Mouse (Mus musculus) myocyte (in vitro differentiated cells): Measurements from ENCODE around the gene Zfp775. TPM values are rescaled to one million over a fixed set of nuclear protein-coding genes. Genes with fewer than 3 reads are reported as not detected.

Experiments
- H3K27me3 ChIP-seq: one replicate; pipeline ENCODE4 v1.6.1; 2011; ENCODE audit not compliant: control insufficient read depth, insufficient read depth, insufficient read length
- H3K36me3 ChIP-seq: one replicate; pipeline ENCODE4 v1.6.1; 2011; ENCODE audit not compliant: control insufficient read depth, insufficient read depth
- H3K4me2 ChIP-seq: one replicate; pipeline ENCODE4 v1.6.1; 2011; ENCODE audit warnings: low read depth, control low read depth
- H3K4me3 ChIP-seq: one replicate; pipeline ENCODE4 v1.5.1; 2011; ENCODE audit warnings: mild to moderate bottlenecking, control low read depth, moderate library complexity
- H3K79me2 ChIP-seq: one replicate; pipeline ENCODE4 v1.6.1; 2011; ENCODE audit not compliant: control insufficient read depth, insufficient read depth
- H3ac ChIP-seq: one replicate; pipeline ENCODE4 v1.6.1; 2011; ENCODE audit not compliant: control insufficient read depth, insufficient read length
- CEBPB ChIP-seq: IDR thresholded peaks from 2 replicates; pipeline ENCODE4 v1.6.1; 2011; ENCODE audit warnings: mild to moderate bottlenecking, moderate library complexity; ENCODE audit not compliant: poor library complexity, insufficient read depth, severe bottlenecking
- E2F4 ChIP-seq: IDR thresholded peaks from one replicate; pipeline ENCODE4 v1.6.1; 2011; ENCODE audit warnings: mild to moderate bottlenecking, control low read depth, moderate library complexity; ENCODE audit not compliant: insufficient read depth
- MAX ChIP-seq: IDR thresholded peaks from one replicate; pipeline ENCODE4 v1.6.1; 2011; ENCODE audit warnings: low read depth, mild to moderate bottlenecking, control low read depth
- MYOD1 ChIP-seq, 3 experiments: IDR thresholded peaks; one replicate each; pipeline ENCODE4 v1.6.1; 2011; ENCODE audit warnings: control low read depth in 2 of 3, low read depth in 2 of 3, mild to moderate bottlenecking in 2 of 3, moderate library complexity in 1 of 3; ENCODE audit not compliant: insufficient read length in 2 of 3, control insufficient read depth in 1 of 3
- MYOG ChIP-seq, 3 experiments: IDR thresholded peaks; one replicate each; pipeline ENCODE4 v1.6.1; 2011; ENCODE audit warnings: control low read depth in 2 of 3, low read depth in 2 of 3, mild to moderate bottlenecking in 2 of 3; ENCODE audit not compliant: insufficient read length in 2 of 3, control insufficient read depth in 1 of 3, insufficient read depth in 1 of 3
- POLR2A ChIP-seq: IDR thresholded peaks from one replicate; pipeline ENCODE4 v1.6.1; 2011; ENCODE audit warnings: low read depth, mild to moderate bottlenecking, control low read depth, moderate library complexity; ENCODE audit not compliant: insufficient read length
- POLR2AphosphoS2 ChIP-seq: IDR thresholded peaks from one replicate; pipeline ENCODE4 v1.6.1; 2011; ENCODE audit warnings: low read depth, control low read depth; ENCODE audit not compliant: insufficient read length
- REST ChIP-seq: IDR thresholded peaks from one replicate; pipeline ENCODE4 v1.6.1; 2011; ENCODE audit warnings: mild to moderate bottlenecking, control low read depth, moderate library complexity; ENCODE audit not compliant: insufficient read depth, insufficient read length
- SRF ChIP-seq: IDR thresholded peaks from one replicate; pipeline ENCODE4 v1.6.1; 2011; ENCODE audit warnings: low read depth; ENCODE audit not compliant: control insufficient read depth, insufficient read length
- TCF12 ChIP-seq: IDR thresholded peaks from one replicate; pipeline ENCODE4 v1.6.1; 2011; ENCODE audit warnings: mild to moderate bottlenecking, control low read depth; ENCODE audit not compliant: poor library complexity, insufficient read depth, severe bottlenecking
- TCF3 ChIP-seq: IDR thresholded peaks from one replicate; pipeline ENCODE4 v1.6.1; 2011; ENCODE audit warnings: low read depth, control low read depth; ENCODE audit not compliant: insufficient read length
- USF1 ChIP-seq: IDR thresholded peaks from one replicate; pipeline ENCODE4 v1.6.1; 2011; ENCODE audit warnings: low read depth, mild to moderate bottlenecking, control low read depth, moderate library complexity
- polyA plus RNA-seq: library from polyadenylated mRNA; unstranded; fragments of >200 nt; fragmentation: generic; extraction: Trizol; gene quantifications from one replicate; pipeline ENCODE4 v1.2.1, GENCODE M21; 2012; ENCODE audit warnings: missing spikeins

The Zfp775 gene
- polyA plus RNA-seq, 1 experiment = 4.1 TPM

DNA sequence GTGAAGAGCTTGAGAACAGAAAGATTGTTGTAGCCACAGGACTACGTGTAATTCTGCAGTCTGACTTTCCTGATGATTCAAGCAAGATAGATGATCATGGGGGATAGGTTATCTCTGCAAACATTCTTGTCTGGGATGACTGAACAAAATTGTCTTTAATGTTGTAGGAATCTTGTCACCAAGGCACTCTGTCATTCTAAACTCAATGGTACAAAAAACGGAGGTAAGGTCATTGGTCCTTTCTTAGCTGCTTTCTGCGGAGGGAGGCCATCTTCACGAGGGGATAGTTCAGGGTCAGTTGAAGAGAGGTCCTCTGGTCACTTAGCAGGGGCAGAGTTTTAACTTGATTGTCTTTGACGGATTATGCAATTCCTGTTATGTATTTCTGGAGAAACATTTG lies 23.1 kb upstream of the Zfp775 start:
- Histone ChIP-seq H3K4me3 (no peak overlapping the region), H3K36me3 (no peaks in the 10 kb centered on the region), H3K79me2 (no peaks in the 10 kb centered on the region), H3K27me3 (no peaks in the 10 kb centered on the region), H3K4me2 (peak overlapping the region; percentile 69), H3ac (no peak overlapping the region)
- no peak for TF ChIP-seq USF1
- no peak for TF ChIP-seq TCF3
- no peak for TF ChIP-seq MAX
- no peak for TF ChIP-seq SRF
- TF ChIP-seq TCF12 = no peak
- TF ChIP-seq POLR2A = no peak

DNA sequence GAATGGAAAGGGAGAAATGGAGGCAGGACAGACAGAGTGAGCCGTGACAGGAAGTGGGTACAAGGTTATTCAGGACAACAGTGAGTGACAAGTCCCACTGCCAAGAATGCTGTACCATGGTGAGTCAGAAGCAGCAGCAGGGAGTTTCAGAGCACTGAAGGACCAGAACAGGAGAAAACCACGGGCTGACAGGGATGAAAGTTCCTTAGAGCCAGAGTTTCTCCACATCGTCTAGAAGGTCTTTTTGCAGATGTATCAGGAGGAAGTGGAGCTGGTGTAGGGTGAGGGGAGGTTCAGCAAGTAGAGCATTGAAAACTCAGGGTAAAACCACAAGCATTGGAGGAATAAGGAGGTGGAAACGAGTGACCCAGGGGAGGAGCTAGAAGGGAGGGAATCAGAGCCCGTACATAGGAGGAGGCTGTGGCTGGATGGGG lies 22.6 kb upstream of the Zfp775 start:
- H3K4me3 ChIP-seq = no peak overlapping the region
- H3K4me2 ChIP-seq = peak overlapping the region; percentile 69
- H3K27me3 ChIP-seq = no peaks in the 10 kb centered on the region

DNA sequence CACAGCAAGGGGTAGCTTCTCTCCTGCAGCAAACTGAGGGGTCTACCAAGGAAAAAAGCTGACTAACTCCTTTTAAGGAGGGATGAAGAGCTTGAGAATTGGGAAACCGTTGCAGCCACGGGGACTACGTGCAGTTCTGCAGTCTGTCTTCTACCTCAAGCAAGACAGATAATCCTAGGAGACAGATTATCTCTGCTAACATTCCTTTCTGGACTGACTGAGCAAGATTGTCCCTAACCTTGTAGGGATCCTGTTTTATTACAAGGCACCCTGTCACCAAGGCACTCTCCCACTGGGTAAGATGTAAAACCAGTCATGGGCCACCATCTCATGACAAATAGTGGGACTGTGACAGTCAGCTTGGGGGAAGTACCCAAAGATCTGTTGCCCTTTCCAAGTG lies 20.6 kb upstream of the Zfp775 start:
- no peaks in the 10 kb centered on the region for H3K79me2 ChIP-seq
- no peak overlapping the region for H3K4me3 ChIP-seq
- H3ac ChIP-seq = no peak overlapping the region
- H3K36me3 ChIP-seq = no peaks in the 10 kb centered on the region
- TF ChIP-seq POLR2A (no peak), E2F4 (no peak), MYOD1 (IDR thresholded peaks at IDR 0.05; ENCODE audit: control insufficient read depth in 1 of 3, insufficient read length in 2 of 3, low read depth in 2 of 3) (no peak), POLR2AphosphoS2 (no peak)
- H3K27me3 ChIP-seq = no peaks in the 10 kb centered on the region
- H3K4me2 ChIP-seq = no peak overlapping the region

More for the DNA sequence above, 22.6 kb upstream of the Zfp775 start:
- no peaks in the 10 kb centered on the region for H3K79me2 ChIP-seq
- H3ac ChIP-seq = no peak overlapping the region
- no peak for TF ChIP-seq MAX
- no peak for TF ChIP-seq USF1
- TF ChIP-seq MYOD1 (IDR thresholded peaks at IDR 0.05; ENCODE audit: control insufficient read depth in 1 of 3, insufficient read length in 2 of 3, low read depth in 2 of 3) = no peak
- TF ChIP-seq MYOG (IDR thresholded peaks at IDR 0.05; ENCODE audit: control insufficient read depth in 1 of 3, insufficient read depth in 1 of 3, insufficient read length in 2 of 3, low read depth in 2 of 3) = no peak
- TF ChIP-seq POLR2AphosphoS2 = no peak
- no peak for TF ChIP-seq TCF12
- no peak for TF ChIP-seq REST
- no peak for TF ChIP-seq POLR2A
- no peak for TF ChIP-seq E2F4
- TF ChIP-seq SRF = no peak
- TF ChIP-seq TCF3 = no peak
- no peaks in the 10 kb centered on the region for H3K36me3 ChIP-seq

DNA sequence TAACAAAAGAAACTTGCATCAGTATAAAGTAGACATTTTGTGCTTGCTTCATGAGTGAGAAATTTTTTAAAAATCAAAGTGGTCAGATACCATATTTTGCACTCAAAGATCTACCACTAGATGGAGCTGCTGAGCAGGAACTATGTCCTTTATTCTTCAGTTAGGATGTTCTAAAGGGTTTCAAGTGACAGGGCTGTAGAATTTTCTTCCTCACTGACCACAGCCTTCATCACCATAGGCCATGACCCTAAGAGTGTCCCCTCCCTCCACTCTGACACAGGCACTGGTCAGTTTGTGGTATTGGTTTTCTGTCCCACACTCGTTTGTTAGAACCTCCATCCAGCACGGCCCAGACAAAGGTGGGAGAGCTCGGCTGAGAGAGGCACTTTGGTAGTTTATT lies 19.8 kb upstream of the Zfp775 start:
- Histone ChIP-seq H3K79me2 (no peaks in the 10 kb centered on the region), H3K27me3 (no peaks in the 10 kb centered on the region), H3K36me3 (no peaks in the 10 kb centered on the region), H3K4me3 (no peak overlapping the region), H3ac (no peak overlapping the region), H3K4me2 (peak overlapping the region; percentile 37)
- no peak for TF ChIP-seq E2F4
- TF ChIP-seq POLR2A = no peak
- TF ChIP-seq MYOD1 (IDR thresholded peaks at IDR 0.05; ENCODE audit: control insufficient read depth in 1 of 3, insufficient read length in 2 of 3, low read depth in 2 of 3) = no peak
- no peak for TF ChIP-seq POLR2AphosphoS2
- TF ChIP-seq MAX = no peak
- no peak for TF ChIP-seq USF1
- TF ChIP-seq TCF12 = no peak
- no peak for TF ChIP-seq CEBPB
- no peak for TF ChIP-seq MYOG (IDR thresholded peaks at IDR 0.05; ENCODE audit: control insufficient read depth in 1 of 3, insufficient read depth in 1 of 3, insufficient read length in 2 of 3, low read depth in 2 of 3)
- no peak for TF ChIP-seq TCF3

DNA sequence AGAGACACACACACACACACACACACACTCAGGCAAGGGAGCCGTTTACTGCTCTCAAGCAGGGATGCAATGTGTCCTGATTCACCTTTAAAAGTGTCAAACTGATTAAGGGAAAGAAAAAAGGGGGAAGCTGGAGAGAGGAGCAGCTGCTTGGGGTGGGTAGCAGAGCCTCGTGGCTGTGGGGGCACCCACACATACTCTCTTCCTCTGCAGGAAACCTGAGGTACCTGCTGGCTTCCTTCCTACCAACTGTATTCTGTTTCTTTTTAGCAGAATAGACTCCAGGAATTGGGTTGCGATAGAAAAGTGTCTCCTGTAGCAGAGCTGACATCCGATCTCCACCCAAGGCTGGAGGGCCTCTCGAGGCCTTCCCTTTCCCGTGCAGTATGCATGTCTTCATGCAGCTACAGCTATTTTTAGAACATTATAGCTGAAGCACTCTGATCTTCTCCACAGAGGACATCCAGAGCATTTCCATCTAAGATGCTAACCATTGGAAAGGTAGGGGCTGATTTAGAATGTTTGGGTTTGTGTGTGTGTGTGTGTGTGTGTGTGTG lies 12.6 kb upstream of the Zfp775 start, which contains the start of gene Gm45021:
Gene Gm45021, plus strand, starts transcription at position 417 of the 557 bp plus-strand sequence.
- Histone ChIP-seq H3K79me2 (no peaks in the 10 kb centered on the region), H3K4me3 (no peak within 1 kb of the TSS), H3K4me2 (no peak within 1 kb of the TSS), H3K36me3 (no peaks in the 10 kb centered on the region), H3K27me3 (no peaks in the 10 kb centered on the region), H3ac (no peak within 1 kb of the TSS)
- TF ChIP-seq SRF (no peak), MAX (no peak), POLR2A (no peak), TCF3 (no peak), CEBPB (no peak), E2F4 (no peak), POLR2AphosphoS2 (no peak), MYOD1 (IDR thresholded peaks at IDR 0.05; ENCODE audit: control insufficient read depth in 1 of 3, insufficient read length in 2 of 3, low read depth in 2 of 3) (no peak), MYOG (IDR thresholded peaks at IDR 0.05; ENCODE audit: control insufficient read depth in 1 of 3, insufficient read depth in 1 of 3, insufficient read length in 2 of 3, low read depth in 2 of 3) (no peak)
